Mouse (Mus musculus) MEL (cell line): Measurements from ENCODE around the gene Cd200r3.

Experiments used
- CTCF ChIP-seq, 3 experiments: IDR thresholded peaks in 2 of 3; conservative IDR thresholded peaks in 1 of 3; 2 replicates each; pipeline ENCODE4 v1.5.1; 2011 to 2012; ENCODE audit warnings: low read length in 3 of 3, low read depth in 2 of 3, mild to moderate bottlenecking in 2 of 3, improper control_type of control experiment in 1 of 3, inconsistent platforms in 1 of 3, mixed read lengths in 1 of 3, moderate library complexity in 1 of 3; ENCODE audit not compliant: control insufficient read depth in 1 of 3, insufficient read depth in 1 of 3, poor library complexity in 1 of 3, severe bottlenecking in 1 of 3
- EP300 ChIP-seq, 2 experiments: IDR thresholded peaks; 2 replicates each; pipeline ENCODE4 v1.6.1; 2011; ENCODE audit warnings: improper control_type of control experiment in 2 of 2, low read length in 2 of 2, low read depth in 1 of 2, mild to moderate bottlenecking in 1 of 2
- MEF2A ChIP-seq: IDR thresholded peaks from 2 replicates; pipeline ENCODE4 v1.6.1; 2014; ENCODE audit warnings: low read depth, mild to moderate bottlenecking, inconsistent platforms, low read length, improper control_type of control experiment; ENCODE audit not compliant: poor library complexity, insufficient replicate concordance, severe bottlenecking; ENCODE audit errors: extremely low read depth
- POLR2A ChIP-seq, 2 experiments: IDR thresholded peaks; 2 replicates each; pipeline ENCODE4 v1.6.1; 2011 to 2012; ENCODE audit warnings: low read length in 2 of 2, mild to moderate bottlenecking in 2 of 2, control low read depth in 1 of 2, improper control_type of control experiment in 1 of 2, low read depth in 1 of 2, moderate library complexity in 1 of 2; ENCODE audit not compliant: control insufficient read depth in 1 of 2, insufficient read depth in 1 of 2, poor library complexity in 1 of 2
- RAD21 ChIP-seq: IDR thresholded peaks from 2 replicates; pipeline ENCODE4 v1.6.1; 2011; ENCODE audit warnings: mild to moderate bottlenecking, low read depth, low read length, improper control_type of control experiment
- SIN3A ChIP-seq: IDR thresholded peaks from 2 replicates; pipeline ENCODE4 v1.6.1; 2012; ENCODE audit warnings: low read length, improper control_type of control experiment, inconsistent platforms
- TAL1 ChIP-seq: IDR thresholded peaks from 2 replicates; pipeline ENCODE4 v1.6.1; 2012; ENCODE audit warnings: mild to moderate bottlenecking, inconsistent platforms, low read length, moderate library complexity, mixed read lengths
- ZC3H11A ChIP-seq: IDR thresholded peaks from 2 replicates; pipeline ENCODE4 v1.6.1; 2012; ENCODE audit warnings: low read depth, mild to moderate bottlenecking, inconsistent platforms, low read length, improper control_type of control experiment

GRCm38 (mm10) chr16:44965890-44966289 is 22.4 kb downstream of the Cd200r3 start:
- TF ChIP-seq SIN3A: no peak
- no peak for TF ChIP-seq POLR2A (IDR thresholded peaks at IDR 0.05; ENCODE audit: control insufficient read depth in 1 of 2, insufficient read depth in 1 of 2, low read depth in 1 of 2, low read length in 2 of 2, poor library complexity in 1 of 2)
- no peak for TF ChIP-seq EP300 (IDR thresholded peaks at IDR 0.05; ENCODE audit: low read depth in 1 of 2, low read length in 2 of 2)
- TF ChIP-seq MEF2A: no peak
- no peak for TF ChIP-seq ZC3H11A
- no peak for TF ChIP-seq CTCF (IDR thresholded peaks at IDR 0.05 in 2 of 3, conservative IDR thresholded peaks at IDR 0.05 in 1 of 3; ENCODE audit: control insufficient read depth in 1 of 3, insufficient read depth in 1 of 3, low read depth in 2 of 3, low read length in 3 of 3, poor library complexity in 1 of 3, severe bottlenecking in 1 of 3)
- TF ChIP-seq RAD21: no peak
- TF ChIP-seq TAL1: no peak
